Mouse (Mus musculus) urinary bladder, postnatal 25 days (tissue): ENCODE measurements around the gene Rad1.
"Not testable (repeated sequence)": the region's sequence is repeated elsewhere in the genome, so short reads cannot be mapped to it uniquely, and the experiment has no call there.

Source experiments
- DNase-seq: peaks from one replicate; pipeline ENCODE4 v3.0.0; 2022; ENCODE audit warnings: low spot score

Gene Rad1

DNA sequence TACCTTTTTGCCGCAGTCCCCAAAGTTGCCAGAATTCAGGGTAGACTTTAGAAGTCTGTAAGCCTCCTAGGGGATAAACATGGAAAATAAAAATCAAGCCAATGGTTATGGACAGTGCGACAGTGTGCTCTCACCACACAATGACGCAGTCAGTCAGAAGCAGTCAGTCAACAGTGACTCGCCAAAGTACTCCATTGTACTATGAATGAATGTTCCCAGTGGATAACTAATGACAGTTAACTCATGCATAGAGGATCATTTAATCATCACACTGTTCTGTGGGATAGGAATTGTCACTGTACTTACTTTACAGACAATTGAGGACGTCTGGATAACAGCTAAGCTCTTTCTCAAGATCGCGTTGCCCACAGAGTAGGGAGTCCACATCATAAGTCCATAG, 29.3 kb downstream of the Rad1 start:
- no peak for DNase-seq

DNA sequence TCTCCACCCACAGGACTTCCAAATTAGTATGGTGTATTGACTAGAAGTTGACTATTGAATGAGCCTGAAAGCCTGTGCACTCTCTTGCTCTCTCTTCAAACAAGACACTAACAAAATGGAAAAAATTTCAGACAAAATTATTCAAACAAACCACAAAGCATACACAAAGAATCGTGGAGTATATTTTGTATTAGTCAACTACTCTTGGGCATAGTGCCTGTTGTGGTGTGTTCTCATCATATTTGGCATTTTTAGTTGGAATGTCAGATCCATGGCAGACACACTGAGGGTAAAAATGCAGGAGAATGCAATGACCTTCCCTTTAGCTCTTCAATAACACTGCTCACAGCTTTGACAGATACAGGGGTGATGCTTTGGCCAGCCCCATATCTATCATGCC, 40.1 kb downstream of the Rad1 start:
- DNase-seq: no peak

- no peak for DNase-seq
Measured at GRCm38 (mm10) chr15:10531352-10531751, 45.5 kb downstream of the Rad1 start.

GRCm38 (mm10) chr15:10533361-10533760, 47.5 kb downstream of the Rad1 start:
- not testable (repeated sequence) for DNase-seq

DNA sequence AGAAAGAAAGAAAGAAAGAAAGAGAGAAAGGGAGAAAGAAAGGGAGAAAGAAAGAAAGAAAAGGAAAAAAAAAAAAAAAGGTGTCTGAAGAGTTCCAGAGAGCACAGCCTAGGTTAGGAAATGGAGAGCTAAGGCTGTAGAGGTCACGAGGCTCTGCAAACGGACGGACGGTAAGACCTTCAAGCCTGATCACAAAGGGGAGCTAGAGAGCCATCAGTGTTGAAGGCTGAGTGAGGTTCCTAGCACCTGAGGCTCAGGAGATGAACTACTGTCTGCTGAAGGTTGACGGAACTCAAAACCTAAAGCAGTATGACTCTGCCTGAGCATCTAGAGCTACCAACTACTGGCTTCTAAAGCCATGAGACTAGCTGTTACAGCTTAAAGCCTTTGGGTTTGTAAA, 48.8 kb downstream of the Rad1 start:
- no peak for DNase-seq

- DNase-seq: no peak
Measured at GRCm38 (mm10) chr15:10535969-10536368, 50.2 kb downstream of the Rad1 start.

GRCm38 (mm10) chr15:10540271-10541088, 54.7 kb downstream of the Rad1 start:
- DNase-seq: no peak
